Mouse (Mus musculus): ENCODE results near the gene Aunip. TPM values are rescaled to one million over a fixed set of nuclear protein-coding genes. Genes with fewer than 3 reads are reported as not detected.

Aunip gene
- 0.17 and 0.57 TPM in 2 replicates for polyA plus RNA-seq (2012; ENCODE audit: low replicate concordance)

GRCm38 (mm10) chr4:134510845-134511411 is at the start of gene Aunip:
Gene Aunip, plus strand, starts transcription at chr4:134510999.

GRCm38 (mm10) chr4:134468215-134468575 is 42.6 kb upstream of the Aunip start, which contains the start of gene Stmn1:
Gene Stmn1, plus strand, starts transcription at chr4:134468320.

GRCm38 (mm10) chr4:134496595-134497210 is 14.1 kb upstream of the Aunip start, which contains the start of gene Paqr7:
Gene Paqr7, plus strand, starts transcription at chr4:134496697.

GRCm38 (mm10) chr4:134534932-134535786 is 24.4 kb downstream of the Aunip start, which contains the start of gene Mtfr1l:
Gene Mtfr1l, minus strand, starts transcription at chr4:134535387.

GRCm38 (mm10) chr4:134551494-134552316 is 40.9 kb downstream of the Aunip start, which contains the start of gene Selenon:
Gene Selenon, minus strand, starts transcription at chr4:134552166.

Other genes starting within 250 kb of the Aunip start
- gene Pdik1l, start 223.1 kb upstream of the Aunip start, polyA plus RNA-seq (2012; ENCODE audit: low replicate concordance) = 1.9 and 4.3 TPM in 2 replicates
- gene Trim63, start 195.9 kb upstream of the Aunip start, polyA plus RNA-seq (2012; ENCODE audit: low replicate concordance) = not detected in 2 replicates
- 0.21 TPM in 1 of 2 replicates, not detected in the other for gene Slc30a2, start 167.8 kb upstream of the Aunip start, polyA plus RNA-seq (2012; ENCODE audit: low replicate concordance)
- 0.76 and 0.95 TPM in 2 replicates for gene Extl1, start 127.1 kb upstream of the Aunip start, polyA plus RNA-seq (2012; ENCODE audit: low replicate concordance)
- 0.71 and 1.8 TPM in 2 replicates for gene Pafah2, start 114.7 kb upstream of the Aunip start, polyA plus RNA-seq (2012; ENCODE audit: low replicate concordance)
- 8.3 and 57.9 TPM in 2 replicates for gene Stmn1, start 42.7 kb upstream of the Aunip start, polyA plus RNA-seq (2012; ENCODE audit: low replicate concordance)
- 11.4 and 19.1 TPM in 2 replicates for gene Paqr7, start 14.3 kb upstream of the Aunip start, polyA plus RNA-seq (2012; ENCODE audit: low replicate concordance)
- 39.0 and 39.8 TPM in 2 replicates for gene Mtfr1l, start 24.4 kb downstream of the Aunip start, polyA plus RNA-seq (2012; ENCODE audit: low replicate concordance)
- 8.7 and 20.9 TPM in 2 replicates for gene Selenon, start 41.2 kb downstream of the Aunip start, polyA plus RNA-seq (2012; ENCODE audit: low replicate concordance)
- gene Man1c1, start 193.3 kb downstream of the Aunip start, polyA plus RNA-seq (2012; ENCODE audit: low replicate concordance) = 14.8 and 65.0 TPM in 2 replicates

Measured in hematopoietic multipotent progenitor cell, adult 10-12 weeks (in vitro differentiated cells).